Mouse (Mus musculus): Measurements from ENCODE around the gene Mmp25. TPM values are rescaled to one million over a fixed set of nuclear protein-coding genes. Genes with fewer than 3 reads are reported as not detected.

Mmp25 gene
- polyA plus RNA-seq, 1 experiment from 2014 or later, result 0.14 TPM

Other genes starting within 250 kb of the Mmp25 start
- gene Vmn2r117, start 165.6 kb downstream of the Mmp25 start, polyA plus RNA-seq (2015; fragmentation: Nextera tagmentation; extraction: Ambion mirVana), result not detected in 2 replicates
- 5.5 and 6.5 TPM in 2 replicates for gene Zfp213, start 81.0 kb downstream of the Mmp25 start, polyA plus RNA-seq (2015; fragmentation: Nextera tagmentation; extraction: Ambion mirVana)
- 1.2 and 1.6 TPM in 2 replicates for gene Zfp13, start 45.8 kb downstream of the Mmp25 start, polyA plus RNA-seq (2015; fragmentation: Nextera tagmentation; extraction: Ambion mirVana)
- gene Zscan10, start 44.4 kb downstream of the Mmp25 start, polyA plus RNA-seq (2015; fragmentation: Nextera tagmentation; extraction: Ambion mirVana), result not detected in 2 replicates
- gene Bicdl2, start 15.2 kb upstream of the Mmp25 start, polyA plus RNA-seq (2015; fragmentation: Nextera tagmentation; extraction: Ambion mirVana), result 0.10 and 0.14 TPM in 2 replicates
- 21.6 and 21.9 TPM in 2 replicates for gene Hcfc1r1, start 28.3 kb upstream of the Mmp25 start, polyA plus RNA-seq (2015; fragmentation: Nextera tagmentation; extraction: Ambion mirVana)
- 27.6 and 27.8 TPM in 2 replicates for gene Thoc6, start 28.6 kb upstream of the Mmp25 start, polyA plus RNA-seq (2015; fragmentation: Nextera tagmentation; extraction: Ambion mirVana)
- gene Tnfrsf12a, start 32.2 kb upstream of the Mmp25 start, polyA plus RNA-seq (2015; fragmentation: Nextera tagmentation; extraction: Ambion mirVana), result 6.2 and 6.7 TPM in 2 replicates
- 0.68 and 1.3 TPM in 2 replicates for gene Cldn6, start 34.0 kb upstream of the Mmp25 start, polyA plus RNA-seq (2015; fragmentation: Nextera tagmentation; extraction: Ambion mirVana)
- gene Cldn9, start 38.7 kb upstream of the Mmp25 start, polyA plus RNA-seq (2015; fragmentation: Nextera tagmentation; extraction: Ambion mirVana), result not detected in 2 replicates
- 0.05 TPM in 1 of 2 replicates, not detected in the other for gene 1520401A03Rik, start 77.5 kb upstream of the Mmp25 start, polyA plus RNA-seq (2015; fragmentation: Nextera tagmentation; extraction: Ambion mirVana)
- gene Pkmyt1, start 81.1 kb upstream of the Mmp25 start, polyA plus RNA-seq (2015; fragmentation: Nextera tagmentation; extraction: Ambion mirVana), result 26.6 and 27.8 TPM in 2 replicates
- gene Paqr4, start 95.6 kb upstream of the Mmp25 start, polyA plus RNA-seq (2015; fragmentation: Nextera tagmentation; extraction: Ambion mirVana), result 7.8 and 7.9 TPM in 2 replicates
- 0.10 and 0.17 TPM in 2 replicates for gene Kremen2, start 100.6 kb upstream of the Mmp25 start, polyA plus RNA-seq (2015; fragmentation: Nextera tagmentation; extraction: Ambion mirVana)
- 12.6 and 13.0 TPM in 2 replicates for gene Flywch1, start 126.3 kb upstream of the Mmp25 start, polyA plus RNA-seq (2015; fragmentation: Nextera tagmentation; extraction: Ambion mirVana)
- 1.3 and 1.4 TPM in 2 replicates for gene Flywch2, start 140.8 kb upstream of the Mmp25 start, polyA plus RNA-seq (2015; fragmentation: Nextera tagmentation; extraction: Ambion mirVana)
- 228 and 235 TPM in 2 replicates for gene Srrm2, start 145.3 kb upstream of the Mmp25 start, polyA plus RNA-seq (2015; fragmentation: Nextera tagmentation; extraction: Ambion mirVana)
- gene Elob, start 183.9 kb upstream of the Mmp25 start, polyA plus RNA-seq (2015; fragmentation: Nextera tagmentation; extraction: Ambion mirVana), result 535 and 572 TPM in 2 replicates
- not detected in 2 replicates for gene Prss33, start 190.8 kb upstream of the Mmp25 start, polyA plus RNA-seq (2015; fragmentation: Nextera tagmentation; extraction: Ambion mirVana)
- gene Prss32, start 198.6 kb upstream of the Mmp25 start, polyA plus RNA-seq (2015; fragmentation: Nextera tagmentation; extraction: Ambion mirVana), result not detected in 2 replicates
- 0.09 and 0.22 TPM in 2 replicates for gene Prss41, start 198.9 kb upstream of the Mmp25 start, polyA plus RNA-seq (2015; fragmentation: Nextera tagmentation; extraction: Ambion mirVana)
- not detected in 2 replicates for gene Prss21, start 222.8 kb upstream of the Mmp25 start, polyA plus RNA-seq (2015; fragmentation: Nextera tagmentation; extraction: Ambion mirVana)
- gene Dcpp1, start 235.6 kb upstream of the Mmp25 start, polyA plus RNA-seq (2015; fragmentation: Nextera tagmentation; extraction: Ambion mirVana), result not detected in 2 replicates
- gene Dcpp2, start 235.6 kb upstream of the Mmp25 start, polyA plus RNA-seq (2015; fragmentation: Nextera tagmentation; extraction: Ambion mirVana), result not detected in 2 replicates

All from liver, embryonic 13.5 days (tissue).